Mouse (Mus musculus) MEL (cell line): ENCODE results near the gene Fbxo48.

Experiments
- EP300 ChIP-seq, 2 experiments: IDR thresholded peaks; 2 replicates each; pipeline ENCODE4 v1.6.1; 2011; ENCODE audit warnings: improper control_type of control experiment in 2 of 2, low read length in 2 of 2, low read depth in 1 of 2, mild to moderate bottlenecking in 1 of 2
- MAX ChIP-seq: IDR thresholded peaks from 2 replicates; pipeline ENCODE4 v1.6.1; 2011; ENCODE audit warnings: low read length, improper control_type of control experiment

DNA sequence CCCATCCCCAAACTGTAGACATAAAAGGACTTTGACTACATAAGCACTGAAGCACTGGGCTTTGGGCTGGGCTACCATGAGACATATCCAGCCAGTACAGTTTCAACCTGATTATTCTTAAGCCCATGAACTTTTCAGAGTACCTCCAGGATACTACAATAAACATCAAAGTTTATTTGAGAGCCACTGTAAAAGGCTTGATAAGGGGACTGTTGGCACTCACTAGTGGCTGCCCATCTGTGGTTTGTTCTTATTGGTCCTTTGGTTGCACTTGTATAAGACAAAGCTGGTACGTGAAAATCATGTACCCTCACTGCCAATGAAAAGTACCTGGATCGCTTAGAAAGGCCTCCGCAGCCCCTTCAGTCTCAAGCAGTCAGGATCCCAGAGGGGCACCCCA is 36.4 kb upstream of the Fbxo48 start:
- no peak for TF ChIP-seq EP300 (IDR thresholded peaks at IDR 0.05; ENCODE audit: low read depth in 1 of 2, low read length in 2 of 2)
- TF ChIP-seq MAX: no peak
